7 mouse cellular contexts compared by ENCODE assay signal in genomic region chr9:96196636-96197181, GRCm38 (mm10). TPM values are rescaled to one million over a fixed set of nuclear protein-coding genes. Genes with fewer than 3 reads are reported as not detected.
DNase-seq lines count a peak whose midpoint lies in the region.

No protein-coding gene starts in this region.

- H3K4me1 ChIP-seq in midbrain, embryonic 10.5 days = peaks cover 30% of the 10 kb centered on the region

- peak; percentile 52 for DNase-seq in adipocyte (ENCODE audit: low spot score)
- DNase-seq in cerebellum, postnatal 36 days = peak; percentile 51 to 54
- peak; percentile 61 to 69 for DNase-seq in frontal cortex, postnatal 36 days (ENCODE audit: low spot score in 2 of 2)
- peak; percentile 18 for DNase-seq in hindlimb bud, embryonic 11.5 days (ENCODE audit: extremely low spot score, low read depth, low spot score)
- peak; percentile 32 for DNase-seq in left cerebral cortex, postnatal 4 days
- peak; percentile 56 for DNase-seq in midbrain, embryonic 10.5 days (ENCODE audit: low spot score)
- peak; percentile 38 for DNase-seq in spleen, adult 12 weeks (ENCODE audit: low spot score)

- H3K9me3 ChIP-seq in midbrain, embryonic 10.5 days (replicated peaks) = no peaks in the 10 kb centered on the region

- under 1% methylated on average over 20 of the region's 20 CpGs for WGBS in midbrain, embryonic 10.5 days

- H3K4me3 ChIP-seq in midbrain, embryonic 10.5 days = peak overlapping the region; percentile 95

- intact Hi-C loops in left cerebral cortex, postnatal 4 days (cut with DNase I) = no loop called here

- no peaks in the 10 kb centered on the region for H3K27me3 ChIP-seq in midbrain, embryonic 10.5 days (ENCODE audit: low read depth, poor library complexity, severe bottlenecking)

- no peaks in the 10 kb centered on the region for H3K36me3 ChIP-seq in midbrain, embryonic 10.5 days

- peak overlapping the region; percentile 87 for H3K27ac ChIP-seq in midbrain, embryonic 10.5 days (replicated peaks)

RNA-seq across cellular contexts. Expression of gene Tfdp2, which starts 0.6 kb away (rescaled TPM):
- total RNA-seq in left cerebral cortex, postnatal 4 days (2021) = 10 to 100 TPM; 13.1 to 14.9 TPM
- polyA plus RNA-seq in midbrain, embryonic 10.5 days (2016; fragmentation: Nextera tagmentation; extraction: Ambion mirVana) = 81.4 and 97.0 TPM in 2 replicates

Comparison
In these comparisons a context has a peak if more than half of its experiments do, and no peak if none do; other contexts are left out.
1. Peak in every context shown above with its lines: DNase-seq, H3K4me3 ChIP-seq and H3K27ac ChIP-seq.